Mouse (Mus musculus): Measurements from ENCODE around the gene Usp20. TPM values are rescaled to one million over a fixed set of nuclear protein-coding genes. Genes with fewer than 3 reads are reported as not detected.

Usp20 gene
- polyA plus RNA-seq, 1 experiment from 2014 or later, result 11.2 TPM

GRCm38 (mm10) chr2:31040487-31040886 lies 58.4 kb downstream of the Usp20 start:
- WGBS (ENCODE audit: insufficient replicate concordance), result 74% methylated on average over 3 of the region's 3 CpGs
- no peak overlapping the region for H3K4me3 ChIP-seq (ENCODE audit: low read depth, low read length)
- ATAC-seq (replicated peaks; ENCODE audit: insufficient number of reproducible peaks, low FRiP score, low TSS enrichment), result no peak
- H3K36me3 ChIP-seq (ENCODE audit: control insufficient read depth, insufficient read depth, low read length), result peaks cover 24% of the 10 kb centered on the region
- H3K4me1 ChIP-seq (ENCODE audit: control insufficient read depth, insufficient read depth, low read length), result no peaks in the 10 kb centered on the region
- no peak overlapping the region for H3K9ac ChIP-seq (ENCODE audit: low read depth, low read length)
- no peaks in the 10 kb centered on the region for H3K9me3 ChIP-seq (replicated peaks; ENCODE audit: control insufficient read depth, low read length)
- H3K4me2 ChIP-seq, result no peak overlapping the region
- no peak overlapping the region for H3K27ac ChIP-seq (ENCODE audit: low read depth, low read length)
- H3K27me3 ChIP-seq (ENCODE audit: control insufficient read depth, insufficient read depth, low read length), result no peaks in the 10 kb centered on the region

DNA sequence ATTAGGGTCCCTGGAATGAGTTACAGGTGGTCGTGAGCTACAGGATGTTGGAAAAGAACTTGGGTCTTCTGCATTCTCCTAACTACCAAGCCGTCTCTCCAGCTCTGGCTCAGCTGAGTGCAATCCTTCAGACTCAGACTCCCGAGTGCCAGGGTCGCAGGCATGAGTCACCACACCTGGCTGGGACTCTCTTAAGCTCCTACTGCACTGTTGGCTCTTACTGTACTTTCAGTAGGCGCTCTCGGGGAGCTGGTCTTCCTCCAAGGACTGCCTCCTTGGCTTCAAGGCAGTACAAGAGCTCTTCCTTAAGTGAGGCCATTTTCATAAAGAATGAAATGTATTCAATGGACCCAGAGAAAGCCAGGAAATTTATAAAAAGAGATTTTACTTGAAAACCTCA lies 59.3 kb downstream of the Usp20 start:
- ATAC-seq (replicated peaks; ENCODE audit: insufficient number of reproducible peaks, low FRiP score, low TSS enrichment), result no peak
- 88% methylated on average over 6 of the region's 6 CpGs for WGBS (ENCODE audit: insufficient replicate concordance)
- Histone ChIP-seq H3K4me1 (ENCODE audit: control insufficient read depth, insufficient read depth, low read length) (no peaks in the 10 kb centered on the region), H3K36me3 (ENCODE audit: control insufficient read depth, insufficient read depth, low read length) (peaks cover 18% of the 10 kb centered on the region), H3K27ac (ENCODE audit: low read depth, low read length) (no peak overlapping the region), H3K9me3 (replicated peaks; ENCODE audit: control insufficient read depth, low read length) (no peaks in the 10 kb centered on the region), H3K27me3 (ENCODE audit: control insufficient read depth, insufficient read depth, low read length) (no peaks in the 10 kb centered on the region), H3K9ac (ENCODE audit: low read depth, low read length) (no peak overlapping the region), H3K4me2 (no peak overlapping the region), H3K4me3 (ENCODE audit: low read depth, low read length) (no peak overlapping the region)

DNA sequence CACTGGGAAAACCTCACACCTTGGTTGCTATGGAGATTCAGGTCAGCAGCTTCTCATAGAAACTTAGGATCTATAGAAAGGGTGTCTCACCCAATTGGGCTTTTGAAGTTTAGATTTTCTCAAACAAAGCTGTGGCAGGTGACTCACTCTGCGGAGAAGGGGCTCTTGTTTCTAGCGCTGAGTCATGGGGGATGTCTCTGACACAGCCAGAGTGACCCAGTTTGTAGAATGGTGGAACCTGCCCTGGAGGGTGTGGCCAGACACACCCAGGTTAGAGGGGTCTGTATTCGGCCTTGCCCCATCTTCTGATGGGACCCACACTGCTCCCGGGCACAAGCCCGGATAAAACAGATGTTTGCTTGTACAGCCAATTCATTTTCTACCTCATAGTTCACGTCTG lies 60.8 kb downstream of the Usp20 start:
- Histone ChIP-seq H3K9ac (ENCODE audit: low read depth, low read length) (no peak overlapping the region), H3K4me1 (ENCODE audit: control insufficient read depth, insufficient read depth, low read length) (no peaks in the 10 kb centered on the region), H3K27ac (ENCODE audit: low read depth, low read length) (no peak overlapping the region), H3K36me3 (ENCODE audit: control insufficient read depth, insufficient read depth, low read length) (peaks cover 16% of the 10 kb centered on the region), H3K4me2 (no peak overlapping the region), H3K4me3 (ENCODE audit: low read depth, low read length) (no peak overlapping the region), H3K27me3 (ENCODE audit: control insufficient read depth, insufficient read depth, low read length) (no peaks in the 10 kb centered on the region), H3K9me3 (replicated peaks; ENCODE audit: control insufficient read depth, low read length) (no peaks in the 10 kb centered on the region)
- WGBS (ENCODE audit: insufficient replicate concordance), result 85% methylated on average over 6 of the region's 6 CpGs
- no peak for ATAC-seq (replicated peaks; ENCODE audit: insufficient number of reproducible peaks, low FRiP score, low TSS enrichment)

GRCm38 (mm10) chr2:31043856-31044255 lies 61.8 kb downstream of the Usp20 start:
- ATAC-seq (replicated peaks; ENCODE audit: insufficient number of reproducible peaks, low FRiP score, low TSS enrichment), result no peak
- Histone ChIP-seq H3K9ac (ENCODE audit: low read depth, low read length) (no peak overlapping the region), H3K4me3 (ENCODE audit: low read depth, low read length) (no peak overlapping the region), H3K27me3 (ENCODE audit: control insufficient read depth, insufficient read depth, low read length) (no peaks in the 10 kb centered on the region), H3K27ac (ENCODE audit: low read depth, low read length) (no peak overlapping the region), H3K36me3 (ENCODE audit: control insufficient read depth, insufficient read depth, low read length) (peaks cover 12% of the 10 kb centered on the region), H3K4me1 (ENCODE audit: control insufficient read depth, insufficient read depth, low read length) (no peaks in the 10 kb centered on the region), H3K4me2 (no peak overlapping the region), H3K9me3 (replicated peaks; ENCODE audit: control insufficient read depth, low read length) (no peaks in the 10 kb centered on the region)
- 90% methylated on average over 1 of the region's 1 CpGs for WGBS (ENCODE audit: insufficient replicate concordance)

DNA sequence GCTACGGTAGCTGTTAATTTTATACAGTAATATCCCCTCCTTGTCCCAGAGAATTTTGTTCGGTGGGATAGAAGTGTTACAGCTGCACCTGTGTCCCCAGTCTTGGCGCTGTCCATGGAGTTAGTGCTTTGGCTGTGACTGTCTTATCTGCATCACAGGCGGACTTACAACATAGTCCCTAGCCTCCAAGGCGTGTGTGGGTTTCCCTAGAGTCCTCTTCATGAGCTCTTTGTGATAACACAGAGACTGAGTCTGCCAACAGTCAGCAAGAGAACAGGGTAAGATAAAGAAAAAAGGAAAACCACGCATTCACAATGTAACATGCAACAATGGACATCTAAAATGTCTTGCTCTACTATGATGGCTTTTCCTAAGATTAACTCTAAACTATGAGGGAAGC lies 66.0 kb downstream of the Usp20 start:
- Histone ChIP-seq H3K4me2 (no peak overlapping the region), H3K9ac (ENCODE audit: low read depth, low read length) (no peak overlapping the region), H3K4me1 (ENCODE audit: control insufficient read depth, insufficient read depth, low read length) (0 out of 2 replicates have a peak, but pooled peaks cover 3% of the 10 kb centered on the region), H3K36me3 (ENCODE audit: control insufficient read depth, insufficient read depth, low read length) (peaks cover 9% of the 10 kb centered on the region), H3K9me3 (replicated peaks; ENCODE audit: control insufficient read depth, low read length) (no peaks in the 10 kb centered on the region), H3K27me3 (ENCODE audit: control insufficient read depth, insufficient read depth, low read length) (no peaks in the 10 kb centered on the region), H3K27ac (ENCODE audit: low read depth, low read length) (no peak overlapping the region), H3K4me3 (ENCODE audit: low read depth, low read length) (no peak overlapping the region)
- no peak for ATAC-seq (replicated peaks; ENCODE audit: insufficient number of reproducible peaks, low FRiP score, low TSS enrichment)
- WGBS (ENCODE audit: insufficient replicate concordance), result 67% methylated on average over 6 of the region's 6 CpGs

- Histone ChIP-seq H3K27me3 (ENCODE audit: control insufficient read depth, insufficient read depth, low read length) (no peaks in the 10 kb centered on the region), H3K4me2 (no peak overlapping the region), H3K9ac (ENCODE audit: low read depth, low read length) (no peak overlapping the region), H3K9me3 (replicated peaks; ENCODE audit: control insufficient read depth, low read length) (0 out of 2 replicates have a peak, but pooled peaks cover 4% of the 10 kb centered on the region), H3K4me3 (ENCODE audit: low read depth, low read length) (no peak overlapping the region), H3K4me1 (ENCODE audit: control insufficient read depth, insufficient read depth, low read length) (0 out of 2 replicates have a peak, but pooled peaks cover 3% of the 10 kb centered on the region), H3K27ac (ENCODE audit: low read depth, low read length) (no peak overlapping the region), H3K36me3 (ENCODE audit: control insufficient read depth, insufficient read depth, low read length) (peaks cover 37% of the 10 kb centered on the region)
- ATAC-seq (replicated peaks; ENCODE audit: insufficient number of reproducible peaks, low FRiP score, low TSS enrichment), result no peak
- 84% methylated on average over 10 of the region's 10 CpGs for WGBS (ENCODE audit: insufficient replicate concordance)
Measured at GRCm38 (mm10) chr2:31052441-31052840, 70.4 kb downstream of the Usp20 start.

DNA sequence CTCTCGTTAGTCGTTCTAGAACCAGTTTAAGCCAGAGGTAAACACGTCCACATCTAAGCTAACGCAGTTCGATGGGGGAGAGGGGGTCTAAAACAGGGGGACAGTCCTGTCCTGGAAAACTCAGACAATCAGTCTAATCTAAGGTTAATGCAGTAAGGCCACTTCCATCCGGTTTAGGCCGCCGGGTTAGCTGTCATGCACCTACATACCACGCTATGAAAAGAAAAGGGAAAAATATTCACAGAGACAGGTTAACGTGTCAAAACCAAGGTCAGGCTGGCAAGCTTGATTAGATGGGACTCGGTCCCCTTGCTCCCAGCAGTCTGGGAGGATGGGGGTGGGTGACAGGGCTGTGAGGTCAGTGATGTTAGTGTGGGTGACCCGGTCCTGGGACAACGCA lies 71.3 kb downstream of the Usp20 start:
- 0 out of 2 replicates have a peak, but pooled peaks cover 4% of the 10 kb centered on the region for H3K9me3 ChIP-seq (replicated peaks; ENCODE audit: control insufficient read depth, low read length)
- 0 out of 2 replicates have a peak, but pooled peaks cover 3% of the 10 kb centered on the region for H3K4me1 ChIP-seq (ENCODE audit: control insufficient read depth, insufficient read depth, low read length)
- no peak overlapping the region for H3K4me2 ChIP-seq
- ATAC-seq (replicated peaks; ENCODE audit: insufficient number of reproducible peaks, low FRiP score, low TSS enrichment), result no peak
- H3K4me3 ChIP-seq (ENCODE audit: low read depth, low read length), result no peak overlapping the region
- no peaks in the 10 kb centered on the region for H3K27me3 ChIP-seq (ENCODE audit: control insufficient read depth, insufficient read depth, low read length)
- 89% methylated on average over 13 of the region's 13 CpGs for WGBS (ENCODE audit: insufficient replicate concordance)
- no peak overlapping the region for H3K9ac ChIP-seq (ENCODE audit: low read depth, low read length)
- H3K36me3 ChIP-seq (ENCODE audit: control insufficient read depth, insufficient read depth, low read length), result peaks cover 42% of the 10 kb centered on the region
- no peak overlapping the region for H3K27ac ChIP-seq (ENCODE audit: low read depth, low read length)

GRCm38 (mm10) chr2:31053851-31054340 lies 71.8 kb downstream of the Usp20 start:
- 0 out of 2 replicates have a peak, but pooled peaks cover 3% of the 10 kb centered on the region for H3K4me1 ChIP-seq (ENCODE audit: control insufficient read depth, insufficient read depth, low read length)
- H3K27me3 ChIP-seq (ENCODE audit: control insufficient read depth, insufficient read depth, low read length), result no peaks in the 10 kb centered on the region
- H3K27ac ChIP-seq (ENCODE audit: low read depth, low read length), result no peak overlapping the region
- ATAC-seq (replicated peaks; ENCODE audit: insufficient number of reproducible peaks, low FRiP score, low TSS enrichment), result no peak
- no peak overlapping the region for H3K9ac ChIP-seq (ENCODE audit: low read depth, low read length)
- 85% methylated on average over 11 of the region's 11 CpGs for WGBS (ENCODE audit: insufficient replicate concordance)
- no peak overlapping the region for H3K4me2 ChIP-seq
- H3K36me3 ChIP-seq (ENCODE audit: control insufficient read depth, insufficient read depth, low read length), result peaks cover 44% of the 10 kb centered on the region
- H3K4me3 ChIP-seq (ENCODE audit: low read depth, low read length), result no peak overlapping the region
- H3K9me3 ChIP-seq (replicated peaks; ENCODE audit: control insufficient read depth, low read length), result 0 out of 2 replicates have a peak, but pooled peaks cover 4% of the 10 kb centered on the region

- WGBS (ENCODE audit: insufficient replicate concordance), result 92% methylated on average over 3 of the region's 3 CpGs
- Histone ChIP-seq H3K4me2 (no peak overlapping the region), H3K36me3 (ENCODE audit: control insufficient read depth, insufficient read depth, low read length) (peaks cover 44% of the 10 kb centered on the region), H3K4me3 (ENCODE audit: low read depth, low read length) (no peak overlapping the region), H3K27me3 (ENCODE audit: control insufficient read depth, insufficient read depth, low read length) (no peaks in the 10 kb centered on the region), H3K4me1 (ENCODE audit: control insufficient read depth, insufficient read depth, low read length) (no peaks in the 10 kb centered on the region), H3K27ac (ENCODE audit: low read depth, low read length) (no peak overlapping the region), H3K9ac (ENCODE audit: low read depth, low read length) (no peak overlapping the region), H3K9me3 (replicated peaks; ENCODE audit: control insufficient read depth, low read length) (0 out of 2 replicates have a peak, but pooled peaks cover 4% of the 10 kb centered on the region)
- ATAC-seq (replicated peaks; ENCODE audit: insufficient number of reproducible peaks, low FRiP score, low TSS enrichment), result no peak
Measured at GRCm38 (mm10) chr2:31056070-31056469, 74.0 kb downstream of the Usp20 start.
